Mouse (Mus musculus) embryo, embryonic 10 days (tissue): ENCODE measurements at regions not wholly inside any gene's neighbourhood (a gene's known extent, or its start where the extent isn't known, plus 50 kb on each side); places are given as distances from the start of the nearest gene placed in this dataset.

ENCODE experiments used
- DNase-seq: peaks from one replicate; pipeline ENCODE4 v3.0.0-alpha.2; 2015; ENCODE audit warnings: low spot score

DNA sequence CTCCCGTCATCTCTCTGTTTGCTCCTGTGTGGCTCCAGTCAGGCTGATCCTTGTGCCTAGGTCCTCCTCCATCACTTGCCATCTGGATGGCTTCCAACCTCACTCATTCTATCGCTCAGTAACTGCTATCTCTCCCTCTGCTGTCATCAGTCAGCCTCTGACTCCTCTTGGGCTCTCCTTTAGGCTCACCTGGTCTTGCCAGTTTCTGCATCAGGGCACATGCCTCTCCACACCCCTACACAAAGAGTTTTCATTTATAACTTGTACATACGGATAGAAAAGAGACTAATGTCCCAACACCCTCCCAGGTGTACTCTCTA is 2664.7 kb upstream of the Lrrc6 start:
- DNase-seq, result no peak

DNA sequence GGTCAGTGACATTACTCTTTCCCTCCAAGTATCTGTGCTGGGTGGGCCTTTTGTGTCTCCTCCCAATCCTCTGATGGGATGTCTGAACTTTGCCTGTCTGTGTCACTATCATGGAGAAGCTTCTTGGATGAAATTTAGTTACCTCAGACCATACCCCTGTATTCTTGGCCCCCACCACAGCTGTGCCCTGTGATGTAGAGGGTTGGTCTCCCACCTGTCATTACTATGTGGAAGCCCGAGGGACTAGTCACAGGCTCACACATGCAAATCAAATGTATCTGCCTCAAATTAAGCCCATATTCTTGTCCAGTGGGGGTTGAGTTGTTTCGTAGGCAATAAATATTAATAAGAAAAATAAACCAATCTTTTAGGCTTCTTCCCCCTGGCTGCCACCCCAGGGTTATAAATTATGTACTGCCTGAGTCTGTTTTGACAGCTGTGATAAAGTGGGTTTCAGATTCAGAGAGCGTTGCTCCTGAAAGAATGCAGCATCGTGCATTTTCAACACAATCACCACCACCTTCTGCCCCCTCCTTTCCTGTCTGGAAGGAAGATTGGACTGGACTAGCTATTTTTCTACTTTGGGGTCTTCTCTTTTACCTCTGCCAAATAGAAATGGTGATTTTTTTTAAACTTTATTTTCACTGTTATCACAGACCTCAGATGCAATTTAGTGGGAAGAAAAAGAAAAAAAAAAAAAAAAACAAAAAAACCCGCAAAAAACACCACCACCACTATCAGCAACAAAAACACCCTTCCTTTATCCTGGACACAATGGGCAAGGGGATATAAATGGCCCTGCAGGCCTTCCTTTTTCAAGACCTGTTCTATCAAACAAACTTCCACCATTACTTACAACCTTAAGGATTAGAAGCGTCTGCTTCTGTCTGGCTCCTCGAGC is 2664.1 kb upstream of the Lrrc6 start:
- DNase-seq, result peak; percentile 21

DNA sequence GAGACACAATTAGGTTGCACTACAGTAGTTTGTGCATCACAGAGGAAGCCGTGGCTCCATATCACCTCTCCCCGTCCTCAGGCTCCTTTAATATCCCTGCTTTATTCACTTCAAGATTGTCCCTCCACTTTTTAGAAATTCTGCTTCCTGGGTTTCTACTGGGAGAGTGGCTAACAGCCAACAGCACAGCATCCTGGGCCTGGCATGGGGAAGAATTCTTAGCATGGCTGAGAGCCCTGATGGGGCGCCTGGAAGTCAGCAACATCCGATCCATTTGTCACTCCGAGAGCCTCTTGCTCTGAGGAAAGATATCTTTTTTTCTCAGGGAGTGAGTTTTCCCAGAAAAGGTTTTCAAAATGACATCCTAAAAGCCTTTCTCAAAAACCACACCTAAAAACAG is 2660.3 kb upstream of the Lrrc6 start:
- DNase-seq, result no peak

DNA sequence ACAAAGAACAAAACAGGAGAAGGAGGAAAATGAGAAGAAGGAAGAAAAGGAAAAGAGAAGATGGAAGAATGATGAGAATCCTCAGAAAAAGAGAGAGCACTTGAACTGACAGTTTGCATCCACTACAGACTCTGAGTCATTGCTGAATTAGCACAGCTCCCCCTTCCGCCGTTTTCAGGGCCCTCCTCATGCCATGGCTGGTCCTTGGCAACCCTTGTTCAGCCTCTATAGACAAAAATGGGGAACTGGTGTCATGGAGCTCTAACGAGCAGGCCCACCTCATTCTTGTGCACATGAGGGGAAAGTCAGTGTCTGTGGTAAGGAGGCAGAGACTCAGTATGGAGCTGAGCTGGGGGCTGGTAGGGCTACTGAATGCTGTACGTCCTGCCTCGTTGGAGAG is 2657.4 kb upstream of the Lrrc6 start:
- no peak for DNase-seq
